In genomic region chr4:56965586-56966179, GRCm38 (mm10) we compare ENCODE assay signal across 25 mouse cellular contexts. TPM values are rescaled to one million over a fixed set of nuclear protein-coding genes. Genes with fewer than 3 reads are reported as not detected.
DNase-seq lines count a peak whose midpoint lies in the region; ATAC-seq lines count a peak whose summit lies in the region.
"Had no signal": no experiment of that assay in that cellular context is flagged by ENCODE, and none has a peak within 500 bp of the region (broad histone marks: within the 10 kb centered on the region; RNA-seq: fewer than 3 reads in every experiment).

No protein-coding gene starts in this region.

- no peak overlapping the region for H3K4me3 ChIP-seq in intestine, embryonic 14.5 days (ENCODE audit: low read depth, low read length)
- H3K4me3 ChIP-seq in intestine, embryonic 15.5 days (replicated peaks) = no peak overlapping the region
- peak overlapping the region; percentile 60 for H3K4me3 ChIP-seq in megakaryocyte, embryonic 14.5 days (replicated peaks)
- H3K4me3 ChIP-seq: embryonic facial prominence, embryonic 13.5 days; heart, embryonic 15.5 days; hindbrain, embryonic 10.5 days; limb, embryonic 13.5 days; liver, embryonic 15.5 days; midbrain, embryonic 10.5 days; neural tube, embryonic 12.5 days had no signal

- H3K4me2 ChIP-seq in intestine, embryonic 14.5 days (ENCODE audit: low read length) = no peak overlapping the region
- H3K4me2 ChIP-seq in intestine, embryonic 15.5 days (replicated peaks) = no peak overlapping the region
- H3K4me2 ChIP-seq: embryonic facial prominence, embryonic 13.5 days; heart, embryonic 15.5 days; limb, embryonic 13.5 days; liver, embryonic 15.5 days; neural tube, embryonic 12.5 days had no signal

- WGBS in intestine, embryonic 14.5 days = 76% methylated on average over 7 of the region's 7 CpGs
- 70% methylated on average over 7 of the region's 7 CpGs for WGBS in intestine, embryonic 15.5 days

- no peaks in the 10 kb centered on the region for H3K27me3 ChIP-seq in intestine, embryonic 14.5 days (replicated peaks; ENCODE audit: control insufficient read depth, insufficient read depth, low read length)
- no peaks in the 10 kb centered on the region for H3K27me3 ChIP-seq in intestine, embryonic 15.5 days (replicated peaks)
- peaks cover 13% of the 10 kb centered on the region for H3K27me3 ChIP-seq in megakaryocyte, embryonic 14.5 days (replicated peaks)
- H3K27me3 ChIP-seq: embryonic facial prominence, embryonic 13.5 days; heart, embryonic 15.5 days; limb, embryonic 13.5 days; liver, embryonic 15.5 days; neural tube, embryonic 12.5 days had no signal

- no peaks in the 10 kb centered on the region for H3K9me3 ChIP-seq in intestine, embryonic 14.5 days (ENCODE audit: control insufficient read depth, low read length)
- no peaks in the 10 kb centered on the region for H3K9me3 ChIP-seq in intestine, embryonic 15.5 days
- H3K9me3 ChIP-seq in megakaryocyte, embryonic 14.5 days = no peaks in the 10 kb centered on the region
- H3K9me3 ChIP-seq: embryonic facial prominence, embryonic 13.5 days; heart, embryonic 15.5 days; hindbrain, embryonic 10.5 days; limb, embryonic 13.5 days; liver, embryonic 15.5 days; midbrain, embryonic 10.5 days; neural tube, embryonic 12.5 days had no signal

- no peak overlapping the region for H3K27ac ChIP-seq in intestine, embryonic 14.5 days (ENCODE audit: low read depth)
- no peak overlapping the region for H3K27ac ChIP-seq in intestine, embryonic 15.5 days
- H3K27ac ChIP-seq: embryonic facial prominence, embryonic 13.5 days; heart, embryonic 15.5 days; hindbrain, embryonic 10.5 days; limb, embryonic 13.5 days; liver, embryonic 15.5 days; midbrain, embryonic 10.5 days; neural tube, embryonic 12.5 days had no signal

- H3K4me1 ChIP-seq in intestine, embryonic 14.5 days (replicated peaks; ENCODE audit: control insufficient read depth, insufficient read depth, low read length) = no peaks in the 10 kb centered on the region
- H3K4me1 ChIP-seq in intestine, embryonic 15.5 days (replicated peaks) = no peaks in the 10 kb centered on the region
- H3K4me1 ChIP-seq in megakaryocyte, embryonic 14.5 days = peaks cover 15% of the 10 kb centered on the region
- H3K4me1 ChIP-seq: hindbrain, embryonic 10.5 days; liver, embryonic 15.5 days; midbrain, embryonic 10.5 days; neural tube, embryonic 12.5 days had no signal

- peak; percentile 41 for DNase-seq in intestine, embryonic 14.5 days (ENCODE audit: low spot score)
- DNase-seq in frontal cortex, postnatal 36 days (ENCODE audit: low spot score in 2 of 2) = peak; percentile 56 to 72
- peak; percentile 62 to 66 for DNase-seq in right cerebral cortex, postnatal 10 days (ENCODE audit: low spot score in 2 of 2)
- DNase-seq in adrenal gland, postnatal 14 days = no peak
- DNase-seq: adrenal gland, postnatal 25 days; B cell, adult 2 months; cerebellum, adult 9-10 months; forebrain, postnatal 0 days; kidney, adult 8-10 months; kidney, postnatal 4 days; lung, postnatal 14 days; spleen, adult 18-20 months; thymus, adult 2 months had no signal

- no peaks in the 10 kb centered on the region for H3K36me3 ChIP-seq in intestine, embryonic 14.5 days (ENCODE audit: control insufficient read depth, insufficient read depth, low read length)
- H3K36me3 ChIP-seq in intestine, embryonic 15.5 days = no peaks in the 10 kb centered on the region
- H3K36me3 ChIP-seq in megakaryocyte, embryonic 14.5 days (replicated peaks; ENCODE audit: low read length) = no peaks in the 10 kb centered on the region
- H3K36me3 ChIP-seq: embryonic facial prominence, embryonic 13.5 days; heart, embryonic 15.5 days; limb, embryonic 13.5 days; liver, embryonic 15.5 days; midbrain, embryonic 10.5 days had no signal

- H3K9ac ChIP-seq in intestine, embryonic 14.5 days (ENCODE audit: low read length) = no peak overlapping the region
- no peak overlapping the region for H3K9ac ChIP-seq in intestine, embryonic 15.5 days
- H3K9ac ChIP-seq: embryonic facial prominence, embryonic 13.5 days; forebrain, postnatal 0 days; heart, embryonic 15.5 days; limb, embryonic 13.5 days; liver, embryonic 15.5 days; neural tube, embryonic 12.5 days had no signal

- ATAC-seq in intestine, embryonic 14.5 days (replicated peaks; ENCODE audit: low FRiP score, low TSS enrichment, low read depth) = no peak
- ATAC-seq in intestine, embryonic 15.5 days = no peak
- no peak for ATAC-seq in megakaryocyte, adult 5-6 weeks (ENCODE audit: poor library complexity, severe bottlenecking)
- no peak for ATAC-seq in megakaryocyte progenitor cell, adult 5-6 weeks (replicated peaks; ENCODE audit: poor library complexity)
- ATAC-seq: forebrain, postnatal 0 days had no signal

RNA-seq across cellular contexts. Expression of gene Tmem245, which starts 18.4 kb away (rescaled TPM):
- 11.1 and 11.4 TPM in 2 replicates for polyA plus RNA-seq in intestine, embryonic 14.5 days (2014; fragmentation: Nextera tagmentation; extraction: Ambion mirVana)
- polyA plus RNA-seq in intestine, embryonic 15.5 days (2015; fragmentation: Nextera tagmentation; extraction: Ambion mirVana) = 9.9 and 11.0 TPM in 2 replicates
- 0.13 and 0.45 TPM in 2 replicates for polyA plus RNA-seq in megakaryocyte, embryonic 14.5 days (2012; ENCODE audit: insufficient read depth, low replicate concordance)
- 10.1 and 10.9 TPM in 2 replicates for total RNA-seq in megakaryocyte, adult 5-6 weeks (2015)
- 4.6 and 10.0 TPM in 2 replicates for total RNA-seq in megakaryocyte, adult 5-6 weeks (2017)
- 12.7 and 14.6 TPM in 2 replicates for total RNA-seq in megakaryocyte progenitor cell, adult 5-6 weeks (2015)
- total RNA-seq in megakaryocyte progenitor cell, adult 5-6 weeks (2017) = 5.0 and 5.8 TPM in 2 replicates
- total RNA-seq in adrenal gland, postnatal 14 days (2021) = 36.5 and 37.0 TPM in 2 replicates

RNA-seq across cellular contexts. Expression of gene Frrs1l, which starts 24.5 kb away (rescaled TPM):
- 1.2 and 1.4 TPM in 2 replicates for polyA plus RNA-seq in intestine, embryonic 14.5 days (2014; fragmentation: Nextera tagmentation; extraction: Ambion mirVana)
- 0.78 and 0.92 TPM in 2 replicates for polyA plus RNA-seq in intestine, embryonic 15.5 days (2015; fragmentation: Nextera tagmentation; extraction: Ambion mirVana)
- 0.04 TPM in 1 of 2 replicates, not detected in the other for polyA plus RNA-seq in megakaryocyte, embryonic 14.5 days (2012; ENCODE audit: insufficient read depth, low replicate concordance)
- not detected in 2 replicates for total RNA-seq in megakaryocyte, adult 5-6 weeks (2015)
- total RNA-seq in megakaryocyte, adult 5-6 weeks (2017) = not detected in 2 replicates
- total RNA-seq in megakaryocyte progenitor cell, adult 5-6 weeks (2015) = not detected in 2 replicates
- total RNA-seq in megakaryocyte progenitor cell, adult 5-6 weeks (2017) = not detected in 2 replicates
- 0.41 and 0.71 TPM in 2 replicates for total RNA-seq in adrenal gland, postnatal 14 days (2021)
- total RNA-seq: granulocyte monocyte progenitor cell, adult 5-6 weeks had no signal
- polyA plus RNA-seq: thymus, adult 2 months had no signal
